Mouse (Mus musculus) Patski (cell line): ENCODE data around the gene Vps37c. TPM values are rescaled to one million over a fixed set of nuclear protein-coding genes. Genes with fewer than 3 reads are reported as not detected.
A peak's percentile ranks its signal among the peaks of the same experiment; 100 is the strongest.

ENCODE experiments used
- ATAC-seq: fragments of 100-300 bp; one replicate; pipeline ENCODE4 v1.8.0; 2021
- CTCF ChIA-PET: fragments of 350-600 bp; sonication (Branson Sonifier 250); formaldehyde crosslinking; loops from one replicate; lab custom pipeline; 2022; ENCODE audit warnings: inconsistent platforms; lab: Charles Lee
- POLR2A ChIA-PET: fragments of 350-600 bp; sonication (Branson Sonifier 250); formaldehyde crosslinking; loops from one replicate; lab custom pipeline; 2022; ENCODE audit warnings: antibody characterized with exemption, inconsistent platforms; lab: Charles Lee
- DNase-seq: peaks from one replicate; pipeline ENCODE4 v3.0.0-alpha.2; 2011; ENCODE audit warnings: low read depth, low spot score
- H3K27me3 ChIP-seq: fragments of 371-371 bp; one replicate; pipeline ENCODE4 v1.5.1; 2021
- CTCF ChIP-seq: fragments of 100-300 bp; IDR thresholded peaks from one replicate; pipeline ENCODE4 v1.5.1; 2021
- in situ Hi-C: fragments of 300-500 bp; cut with MboI; formaldehyde crosslinking; loops from 3 replicates; pipeline ENCODE4 v1.11.1; 2018; ENCODE audit warnings: low pct_unique_long_range_greater_than_20kb, mixed read lengths
- polyA plus RNA-seq: library from polyadenylated mRNA; unstranded; gene quantifications from one replicate; pipeline ENCODE4 v1.2.3, GENCODE M21; 2021

Vps37c gene
- polyA plus RNA-seq, 1 experiment from 2014 or later: 52.9 TPM

GRCm38 (mm10) chr19:10662665-10663064 lies 25.9 kb upstream of the Vps37c start:
- no peaks in the 10 kb centered on the region for H3K27me3 ChIP-seq
- DNase-seq: no peak
- ATAC-seq: no peak
- no peak for TF ChIP-seq CTCF
- ChIA-PET CTCF (interaction anchor here (1.1 to 1.2 kb wide), 3 partner anchors 10 to 47 kb away, joined by 3 to 4 read pairs (median 4); no protein-coding TSS in a partner anchor), POLR2A (no interaction called here)
- in situ Hi-C loops: no loop called here

- H3K27me3 ChIP-seq: no peaks in the 10 kb centered on the region
- POLR2A ChIA-PET: interaction anchor here (0.6 to 0.7 kb wide), 2 partner anchors 30 to 54 kb away, joined by 4 read pairs; no protein-coding TSS in a partner anchor
- ATAC-seq (no peak), DNase-seq (no peak)
- in situ Hi-C loops: loop anchor here (5.0 kb wide), 1 partner anchor 297 kb away; no protein-coding TSS in a partner anchor
- TF ChIP-seq CTCF: no peak
- CTCF ChIA-PET: interaction anchor here (0.8 to 2.4 kb wide), 7 partner anchors 8 to 44 kb away, joined by 3 to 13 read pairs (median 4); partner anchors contain the start of gene Pga5
Observed at GRCm38 (mm10) chr19:10665093-10665492, 23.4 kb upstream of the Vps37c start.

- no peaks in the 10 kb centered on the region for H3K27me3 ChIP-seq
- CTCF ChIA-PET: interaction anchor here (0.8 to 2.4 kb wide), 7 partner anchors 8 to 44 kb away, joined by 3 to 13 read pairs (median 4); partner anchors contain the start of gene Pga5
- TF ChIP-seq CTCF: peak; percentile 95
- POLR2A ChIA-PET: interaction anchor here (0.6 to 0.7 kb wide), 2 partner anchors 31 to 53 kb away, joined by 4 read pairs; no protein-coding TSS in a partner anchor
- in situ Hi-C loops: loop anchor here (5.0 kb wide), 1 partner anchor 297 kb away; no protein-coding TSS in a partner anchor
- ATAC-seq (peak; percentile 52), DNase-seq (no peak)
Observed at GRCm38 (mm10) chr19:10665499-10665898, 23.0 kb upstream of the Vps37c start.

- in situ Hi-C loops: no loop called here
- ChIA-PET CTCF (interaction anchor here (1.7 kb wide), 1 partner anchor 9 kb away, joined by 4 read pairs; no protein-coding TSS in a partner anchor), POLR2A (no interaction called here)
- TF ChIP-seq CTCF: no peak
- no peaks in the 10 kb centered on the region for H3K27me3 ChIP-seq
- ATAC-seq: no peak
- no peak for DNase-seq
Observed at GRCm38 (mm10) chr19:10671319-10671718, 17.2 kb upstream of the Vps37c start.

- POLR2A ChIA-PET: no interaction called here
- in situ Hi-C loops: no loop called here
Observed at GRCm38 (mm10) chr19:10671854-10672417, 16.6 kb upstream of the Vps37c start.

GRCm38 (mm10) chr19:10673275-10673674 lies 15.3 kb upstream of the Vps37c start:
- ATAC-seq: no peak
- in situ Hi-C loops: no loop called here
- TF ChIP-seq CTCF: no peak
- ChIA-PET POLR2A (interaction anchor here (0.6 kb wide), 1 partner anchor 236 kb away, joined by 3 read pairs; no protein-coding TSS in a partner anchor), CTCF (interaction anchor here (1.3 to 16.3 kb wide), 3 partner anchors 9 to 36 kb away, joined by 3 to 229 read pairs (median 4); no protein-coding TSS in a partner anchor)
- no peaks in the 10 kb centered on the region for H3K27me3 ChIP-seq
- no peak for DNase-seq

More at GRCm38 (mm10) chr19:10671854-10672417, 16.6 kb upstream of the Vps37c start:
- TF ChIP-seq CTCF: no peak
- H3K27me3 ChIP-seq: no peaks in the 10 kb centered on the region
- CTCF ChIA-PET: interaction anchor here (1.3 to 1.7 kb wide), 2 partner anchors 10 kb away, joined by 3 to 4 read pairs; no protein-coding TSS in a partner anchor
- ATAC-seq (no peak), DNase-seq (no peak)

- no peak for DNase-seq
- H3K27me3 ChIP-seq: no peaks in the 10 kb centered on the region
Observed at GRCm38 (mm10) chr19:10676656-10677055, 11.9 kb upstream of the Vps37c start.

GRCm38 (mm10) chr19:10677915-10678771 lies 10.4 kb upstream of the Vps37c start, which contains the start of gene Pga5:
Gene Pga5, minus strand, starts transcription at chr19:10678071.
- in situ Hi-C loops: no loop called here
- TF ChIP-seq CTCF: peak; percentile 86
- ATAC-seq (no peak), DNase-seq (peak; percentile 57)
- H3K27me3 ChIP-seq: no peaks in the 10 kb centered on the region
- POLR2A ChIA-PET: interaction anchor here (0.6 to 2.3 kb wide), 2 partner anchors 30 to 309 kb away, joined by 4 to 12 read pairs; no protein-coding TSS in a partner anchor
- CTCF ChIA-PET: interaction anchor here (0.6 to 16.3 kb wide), 11 partner anchors 9 to 230 kb away, joined by 3 to 229 read pairs (median 4); partner anchors contain the start of genes Prpf19 and Vps37c

More at GRCm38 (mm10) chr19:10676656-10677055, 11.9 kb upstream of the Vps37c start:
- ChIA-PET CTCF (interaction anchor here (1.1 to 16.3 kb wide), 4 partner anchors 12 to 303 kb away, joined by 3 to 229 read pairs (median 8); no protein-coding TSS in a partner anchor), POLR2A (no interaction called here)
- no peak for TF ChIP-seq CTCF
- no peak for ATAC-seq
- in situ Hi-C loops: no loop called here

GRCm38 (mm10) chr19:10678772-10679067 lies 9.8 kb upstream of the Vps37c start:
- ATAC-seq (no peak), DNase-seq (no peak)
- in situ Hi-C loops: no loop called here
- H3K27me3 ChIP-seq: no peaks in the 10 kb centered on the region
- ChIA-PET POLR2A (interaction anchor here (0.6 to 2.3 kb wide), 2 partner anchors 30 to 308 kb away, joined by 4 to 12 read pairs; no protein-coding TSS in a partner anchor), CTCF (interaction anchor here (1.2 to 16.3 kb wide), 9 partner anchors 9 to 229 kb away, joined by 3 to 229 read pairs (median 4); partner anchors contain the start of genes Prpf19 and Vps37c)
- TF ChIP-seq CTCF: no peak
